Mouse (Mus musculus): Measurements from ENCODE around the gene Tbrg4.

Tbrg4 gene

DNA sequence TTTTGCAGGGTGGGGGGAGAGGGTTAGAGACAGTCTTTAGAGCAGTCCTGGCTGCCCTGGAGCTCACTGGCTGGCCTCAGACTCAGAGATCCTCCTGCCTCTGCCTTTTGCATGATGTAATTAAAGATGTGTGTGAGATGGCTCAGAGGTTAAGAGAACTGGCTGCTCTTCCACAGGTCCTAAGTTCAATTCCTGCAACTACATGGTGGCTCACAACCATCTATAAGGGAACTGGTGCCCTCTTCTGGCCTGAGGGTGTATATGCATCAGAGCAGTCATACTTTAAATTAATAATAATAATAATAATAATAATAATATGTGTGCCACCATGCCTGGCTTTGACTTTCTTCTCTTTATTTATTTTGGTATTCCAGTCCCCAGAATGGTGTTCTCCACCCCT is 3.8 kb upstream of the Tbrg4 start:
- no peak for TF ChIP-seq GATA4 (IDR thresholded peaks at IDR 0.05; ENCODE audit: insufficient replicate concordance, low read length)

DNA sequence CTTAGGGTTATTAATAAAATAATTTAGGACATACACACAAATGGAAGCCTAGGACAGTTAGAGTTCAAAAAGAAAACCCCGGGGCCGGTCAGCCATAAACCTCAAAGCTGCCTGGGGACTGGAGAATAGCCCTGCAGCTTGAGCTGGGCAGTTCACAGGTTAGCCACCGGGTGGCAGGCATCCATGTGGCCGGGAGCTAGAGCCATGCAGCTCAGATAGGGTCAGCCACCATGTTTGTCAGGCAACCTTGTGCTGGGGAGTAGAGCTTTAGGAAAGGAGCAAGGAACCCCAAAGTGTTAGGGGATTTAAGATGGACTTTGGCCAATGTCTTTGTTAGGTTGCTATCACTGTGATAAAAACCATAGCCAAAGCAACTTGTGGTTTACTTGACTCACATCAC is 2.7 kb upstream of the Tbrg4 start:
- no peak for TF ChIP-seq GATA4 (IDR thresholded peaks at IDR 0.05; ENCODE audit: insufficient replicate concordance, low read length)

GRCm38 (mm10) chr11:6627731-6628130 is 1.9 kb upstream of the Tbrg4 start:
- no peak for TF ChIP-seq GATA4 (IDR thresholded peaks at IDR 0.05; ENCODE audit: insufficient replicate concordance, low read length)

DNA sequence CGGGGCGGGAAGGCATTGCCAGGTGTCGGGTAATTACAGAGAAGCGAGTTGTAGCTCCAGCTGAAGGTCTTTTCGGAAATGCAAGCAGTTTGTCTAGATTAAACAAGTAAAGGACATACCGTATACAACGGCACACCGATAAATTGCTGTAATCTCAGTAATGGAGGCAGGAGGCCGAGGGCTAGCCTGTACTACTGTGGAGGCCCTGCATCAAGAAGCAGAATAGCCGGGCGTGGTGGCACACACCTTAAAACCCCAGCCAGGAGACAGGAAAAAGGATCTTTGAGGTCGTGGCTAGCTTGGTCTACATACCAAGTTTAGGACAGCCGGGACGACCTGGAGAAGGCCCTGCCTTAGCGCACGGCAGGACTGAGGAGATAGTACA is 513 bp upstream of the Tbrg4 start:
- TF ChIP-seq GATA4 (IDR thresholded peaks at IDR 0.05; ENCODE audit: insufficient replicate concordance, low read length), result no peak

DNA sequence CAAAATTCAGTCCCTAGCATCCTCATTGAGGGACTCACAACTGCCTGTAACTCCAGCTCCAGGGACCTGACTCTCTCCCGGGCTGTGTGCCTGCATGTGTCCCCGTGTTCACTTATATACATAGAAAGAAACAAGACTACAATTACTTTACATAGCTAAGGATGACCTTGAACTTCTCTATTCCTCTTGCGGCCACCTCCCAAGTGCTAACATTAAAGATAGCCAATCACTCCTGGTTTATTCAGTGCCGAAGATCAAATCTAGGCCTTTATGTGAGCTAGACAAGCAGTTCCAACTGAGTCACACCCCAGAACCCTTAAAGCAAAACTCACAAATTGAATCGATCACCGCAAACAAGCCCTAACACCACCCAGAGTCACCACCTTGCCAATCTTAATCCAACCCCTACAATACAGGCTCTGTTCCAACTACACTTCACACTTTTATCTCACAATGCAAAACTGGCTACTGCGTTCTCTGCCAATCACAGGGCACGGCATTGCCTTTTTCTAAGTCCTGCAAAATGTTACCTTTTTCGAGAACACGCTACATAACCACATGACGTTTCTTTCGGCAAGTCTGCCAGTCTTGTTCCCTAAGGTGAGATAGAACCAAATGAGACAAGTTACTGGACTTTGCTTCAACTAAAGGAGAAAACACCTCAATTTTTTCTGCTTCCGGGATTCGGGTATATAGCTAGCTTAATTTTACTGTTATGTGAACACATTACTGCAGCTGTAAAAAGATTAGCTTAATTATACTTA is 1.1 kb downstream of the Tbrg4 start:
- TF ChIP-seq GATA4 (IDR thresholded peaks at IDR 0.05; ENCODE audit: insufficient replicate concordance, low read length), result no peak

- TF ChIP-seq GATA4 (IDR thresholded peaks at IDR 0.05; ENCODE audit: insufficient replicate concordance, low read length), result no peak
Observed at GRCm38 (mm10) chr11:6623704-6624103, 2.2 kb downstream of the Tbrg4 start.

GRCm38 (mm10) chr11:6615250-6616205 is 10.3 kb downstream of the Tbrg4 start:
- no peak for TF ChIP-seq GATA4 (IDR thresholded peaks at IDR 0.05; ENCODE audit: insufficient replicate concordance, low read length)

DNA sequence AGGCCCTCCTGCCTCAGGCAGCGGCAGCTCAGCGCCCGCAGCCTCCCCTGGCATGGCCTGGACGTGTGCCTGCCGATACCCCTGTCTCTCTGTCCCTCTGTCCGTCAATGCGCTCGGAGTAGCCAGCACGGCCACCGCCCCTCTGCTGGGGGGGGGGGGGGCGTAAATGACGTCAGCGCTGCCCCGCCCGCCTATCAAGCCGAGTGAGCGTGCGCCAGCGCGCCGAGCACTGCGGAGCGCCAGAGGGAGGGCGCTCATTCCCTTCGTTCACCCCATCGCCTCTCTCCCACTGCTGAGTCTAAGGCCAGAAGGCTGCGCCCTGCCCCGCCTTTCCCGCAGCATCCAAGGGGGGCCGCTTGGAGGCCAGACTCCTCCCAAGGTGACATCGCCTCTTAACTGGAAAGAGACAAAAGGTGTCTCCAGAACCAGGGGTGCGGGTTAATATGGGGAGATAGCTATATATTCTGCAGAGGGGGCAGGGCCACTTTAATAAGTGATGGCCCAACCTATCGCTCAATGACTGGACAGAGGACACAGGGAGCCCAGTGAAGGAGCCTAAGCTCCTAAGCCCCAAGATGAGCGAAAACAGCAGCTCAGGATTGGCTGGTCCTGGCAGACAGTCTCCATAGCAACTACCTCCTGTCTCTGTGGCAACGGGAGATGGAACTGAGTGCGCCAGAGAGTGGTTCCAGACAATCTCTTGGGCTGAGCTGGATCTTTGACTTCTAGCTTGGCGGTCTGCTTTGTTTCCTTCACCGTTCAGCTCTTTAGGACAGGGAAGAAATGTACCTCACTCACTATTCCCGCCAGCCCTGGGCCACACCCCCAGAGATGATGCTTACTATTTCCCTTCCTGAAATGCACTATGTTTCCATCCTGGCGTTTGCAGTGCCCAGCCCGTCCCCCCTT is 20.1 kb downstream of the Tbrg4 start, which contains the start of gene Nacad:
Gene Nacad (minus strand): TSS at position 563 of the 909 bp plus-strand sequence.
- no peak for TF ChIP-seq GATA4 (IDR thresholded peaks at IDR 0.05; ENCODE audit: insufficient replicate concordance, low read length)

DNA sequence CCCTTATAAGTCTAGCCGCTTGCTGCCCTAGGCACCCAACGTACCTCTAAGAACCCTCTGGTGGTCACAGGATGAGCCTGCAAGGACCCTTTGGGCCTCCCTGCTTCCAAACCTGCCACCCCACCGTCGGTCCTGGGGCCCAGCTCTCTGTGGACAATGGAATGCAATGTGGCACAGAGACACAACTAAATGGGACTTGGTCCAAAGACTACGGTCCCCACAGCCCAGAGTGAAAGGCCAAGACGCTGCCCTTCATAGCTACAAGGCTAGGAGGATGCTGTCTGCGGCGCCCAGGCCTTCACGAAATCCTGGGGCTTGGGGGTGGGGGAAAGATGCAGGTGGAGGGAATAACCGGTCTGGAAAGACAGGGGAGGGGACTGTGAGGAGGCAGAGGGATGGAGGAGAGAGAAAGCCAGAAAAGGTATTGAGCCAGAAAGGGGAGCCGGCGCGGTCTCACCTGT is 20.8 kb downstream of the Tbrg4 start:
- no peak for TF ChIP-seq GATA4 (IDR thresholded peaks at IDR 0.05; ENCODE audit: insufficient replicate concordance, low read length)

DNA sequence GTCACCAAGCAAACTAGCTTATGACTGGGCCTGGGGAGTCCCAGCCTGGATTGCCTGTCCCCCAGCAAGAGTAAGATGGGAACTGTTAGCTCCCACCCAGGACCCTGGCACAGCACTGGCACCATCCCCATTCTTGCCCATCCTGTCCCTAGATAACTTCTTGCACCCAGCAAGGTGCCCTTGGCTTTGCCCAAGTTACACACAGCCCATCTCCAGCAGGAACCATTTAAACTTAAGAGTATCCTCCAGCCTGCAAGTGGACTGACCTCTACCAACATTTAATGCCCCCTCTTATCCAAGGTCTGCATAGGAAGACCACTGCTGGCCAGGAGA is 21.3 kb downstream of the Tbrg4 start:
- no peak for TF ChIP-seq GATA4 (IDR thresholded peaks at IDR 0.05; ENCODE audit: insufficient replicate concordance, low read length)

- no peak for TF ChIP-seq GATA4 (IDR thresholded peaks at IDR 0.05; ENCODE audit: insufficient replicate concordance, low read length)
Observed at GRCm38 (mm10) chr11:6603887-6604603, 21.8 kb downstream of the Tbrg4 start.

DNA sequence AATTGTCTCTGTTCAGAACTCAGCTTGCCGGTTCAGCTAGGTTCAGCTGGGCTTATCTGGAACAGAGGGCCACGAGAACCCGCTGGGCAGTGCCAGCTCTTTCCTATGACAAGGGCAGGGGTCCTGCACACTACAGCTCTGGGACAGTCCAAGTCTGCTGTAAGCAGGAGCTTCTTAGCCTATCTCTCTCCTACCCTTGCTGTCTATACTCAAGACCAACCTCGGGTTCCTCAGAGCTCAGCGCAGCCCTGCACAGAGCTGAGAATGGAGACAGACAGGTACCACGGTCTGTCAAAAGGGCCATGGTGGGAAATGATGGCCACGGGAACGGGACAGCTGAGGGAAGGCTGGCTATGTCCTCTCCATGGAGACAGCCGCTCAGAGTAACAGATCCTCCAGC is 22.6 kb downstream of the Tbrg4 start:
- no peak for TF ChIP-seq GATA4 (IDR thresholded peaks at IDR 0.05; ENCODE audit: insufficient replicate concordance, low read length)

- TF ChIP-seq GATA4 (IDR thresholded peaks at IDR 0.05; ENCODE audit: insufficient replicate concordance, low read length), result no peak
Observed at GRCm38 (mm10) chr11:6602662-6603061, 23.2 kb downstream of the Tbrg4 start.

Data from liver, adult (tissue).